Mouse (Mus musculus): ENCODE results near the gene Smyd2. TPM values are rescaled to one million over a fixed set of nuclear protein-coding genes. Genes with fewer than 3 reads are reported as not detected.

Gene Smyd2
- 96.4 and 105 TPM in 2 replicates for polyA plus RNA-seq (2014; fragmentation: Nextera tagmentation; extraction: Ambion mirVana)

- WGBS, result under 1% methylated on average over 78 of the region's 90 CpGs
- Histone ChIP-seq H3K4me1 (ENCODE audit: control insufficient read depth, insufficient read depth, low read length) (peaks cover 8% of the 10 kb centered on the region; the same call in 1 of the 2 replicates), H3K4me3 (ENCODE audit: low read depth, low read length) (peak within 1 kb of the TSS; percentile 68), H3K27ac (ENCODE audit: low read length) (peak within 1 kb of the TSS; percentile 40), H3K27me3 (ENCODE audit: control insufficient read depth, insufficient read depth, low read length) (no peaks in the 10 kb centered on the region), H3K9me3 (ENCODE audit: control insufficient read depth, low read depth, low read length) (no peaks in the 10 kb centered on the region), H3K4me2 (replicated peaks; ENCODE audit: low read depth, low read length) (peak within 1 kb of the TSS; percentile 75), H3K36me3 (ENCODE audit: control insufficient read depth, insufficient read depth, low read length) (no peaks in the 10 kb centered on the region), H3K9ac (replicated peaks; ENCODE audit: low read depth, low read length) (peak within 1 kb of the TSS; percentile 86)
- ATAC-seq (ENCODE audit: insufficient number of reproducible peaks, insufficient read depth, low FRiP score, low read depth), result peak; percentile 92
Observed at GRCm38 (mm10) chr1:189921818-189922592, at the start of gene Smyd2. Smyd2 (minus strand) TSS chr1:189922363.

- H3K4me3 ChIP-seq (ENCODE audit: low read depth, low read length), result no peak overlapping the region
- H3K4me2 ChIP-seq (replicated peaks; ENCODE audit: low read depth, low read length), result no peak overlapping the region
- no peaks in the 10 kb centered on the region; the same call in 1 of the 2 replicates for H3K27me3 ChIP-seq (ENCODE audit: control insufficient read depth, insufficient read depth, low read length)
- H3K36me3 ChIP-seq (ENCODE audit: control insufficient read depth, insufficient read depth, low read length), result no peaks in the 10 kb centered on the region
- no peaks in the 10 kb centered on the region for H3K9me3 ChIP-seq (ENCODE audit: control insufficient read depth, low read depth, low read length)
- no peak overlapping the region for H3K27ac ChIP-seq (ENCODE audit: low read length)
- no peak overlapping the region for H3K9ac ChIP-seq (replicated peaks; ENCODE audit: low read depth, low read length)
- whole genome bisulfite sequencing, result 85% methylated on average over 8 of the region's 8 CpGs
- no peaks in the 10 kb centered on the region for H3K4me1 ChIP-seq (ENCODE audit: control insufficient read depth, insufficient read depth, low read length)
- no peak for ATAC-seq (ENCODE audit: insufficient number of reproducible peaks, insufficient read depth, low FRiP score, low read depth)
Observed at GRCm38 (mm10) chr1:189970381-189970780, 48.2 kb upstream of the Smyd2 start.

- no peak overlapping the region for H3K4me3 ChIP-seq (ENCODE audit: low read depth, low read length)
- H3K27ac ChIP-seq (ENCODE audit: low read length), result no peak overlapping the region
- no peak for ATAC-seq (ENCODE audit: insufficient number of reproducible peaks, insufficient read depth, low FRiP score, low read depth)
- no peaks in the 10 kb centered on the region for H3K27me3 ChIP-seq (ENCODE audit: control insufficient read depth, insufficient read depth, low read length)
- no peak overlapping the region for H3K9ac ChIP-seq (replicated peaks; ENCODE audit: low read depth, low read length)
- H3K36me3 ChIP-seq (ENCODE audit: control insufficient read depth, insufficient read depth, low read length), result no peaks in the 10 kb centered on the region
- 62% methylated on average over 4 of the region's 4 CpGs for WGBS
- H3K4me1 ChIP-seq (ENCODE audit: control insufficient read depth, insufficient read depth, low read length), result no peaks in the 10 kb centered on the region
- no peak overlapping the region for H3K4me2 ChIP-seq (replicated peaks; ENCODE audit: low read depth, low read length)
- H3K9me3 ChIP-seq (ENCODE audit: control insufficient read depth, low read depth, low read length), result no peaks in the 10 kb centered on the region
Observed at GRCm38 (mm10) chr1:189968027-189968426, 45.9 kb upstream of the Smyd2 start.

- no peak overlapping the region for H3K27ac ChIP-seq (ENCODE audit: low read length)
- H3K36me3 ChIP-seq (ENCODE audit: control insufficient read depth, insufficient read depth, low read length), result no peaks in the 10 kb centered on the region
- H3K4me2 ChIP-seq (replicated peaks; ENCODE audit: low read depth, low read length), result no peak overlapping the region
- no peak overlapping the region for H3K4me3 ChIP-seq (ENCODE audit: low read depth, low read length)
- H3K9ac ChIP-seq (replicated peaks; ENCODE audit: low read depth, low read length), result no peak overlapping the region
- H3K27me3 ChIP-seq (ENCODE audit: control insufficient read depth, insufficient read depth, low read length), result no peaks in the 10 kb centered on the region
- no peaks in the 10 kb centered on the region for H3K4me1 ChIP-seq (ENCODE audit: control insufficient read depth, insufficient read depth, low read length)
- ATAC-seq (ENCODE audit: insufficient number of reproducible peaks, insufficient read depth, low FRiP score, low read depth), result no peak
- no peaks in the 10 kb centered on the region for H3K9me3 ChIP-seq (ENCODE audit: control insufficient read depth, low read depth, low read length)
- 59% methylated on average over 5 of the region's 5 CpGs for WGBS
Observed at GRCm38 (mm10) chr1:189960481-189960880, 38.3 kb upstream of the Smyd2 start.

- no peak for ATAC-seq (ENCODE audit: insufficient number of reproducible peaks, insufficient read depth, low FRiP score, low read depth)
- no peaks in the 10 kb centered on the region for H3K27me3 ChIP-seq (ENCODE audit: control insufficient read depth, insufficient read depth, low read length)
- no peak overlapping the region for H3K27ac ChIP-seq (ENCODE audit: low read length)
- no peak overlapping the region for H3K4me2 ChIP-seq (replicated peaks; ENCODE audit: low read depth, low read length)
- no peaks in the 10 kb centered on the region for H3K9me3 ChIP-seq (ENCODE audit: control insufficient read depth, low read depth, low read length)
- H3K4me3 ChIP-seq (ENCODE audit: low read depth, low read length), result no peak overlapping the region
- no peaks in the 10 kb centered on the region for H3K36me3 ChIP-seq (ENCODE audit: control insufficient read depth, insufficient read depth, low read length)
- H3K9ac ChIP-seq (replicated peaks; ENCODE audit: low read depth, low read length), result no peak overlapping the region
- H3K4me1 ChIP-seq (ENCODE audit: control insufficient read depth, insufficient read depth, low read length), result no peaks in the 10 kb centered on the region
- 46% methylated on average over 8 of the region's 8 CpGs for WGBS
Observed at GRCm38 (mm10) chr1:189959802-189960201, 37.6 kb upstream of the Smyd2 start.

GRCm38 (mm10) chr1:189951861-189952260 lies 29.7 kb upstream of the Smyd2 start:
- H3K9ac ChIP-seq (replicated peaks; ENCODE audit: low read depth, low read length), result no peak overlapping the region
- no peak overlapping the region for H3K4me2 ChIP-seq (replicated peaks; ENCODE audit: low read depth, low read length)
- ATAC-seq (ENCODE audit: insufficient number of reproducible peaks, insufficient read depth, low FRiP score, low read depth), result no peak
- no peak overlapping the region for H3K27ac ChIP-seq (ENCODE audit: low read length)
- no peaks in the 10 kb centered on the region for H3K4me1 ChIP-seq (ENCODE audit: control insufficient read depth, insufficient read depth, low read length)
- 82% methylated on average over 6 of the region's 6 CpGs for WGBS
- no peak overlapping the region for H3K4me3 ChIP-seq (ENCODE audit: low read depth, low read length)
- H3K27me3 ChIP-seq (ENCODE audit: control insufficient read depth, insufficient read depth, low read length), result no peaks in the 10 kb centered on the region
- H3K36me3 ChIP-seq (ENCODE audit: control insufficient read depth, insufficient read depth, low read length), result no peaks in the 10 kb centered on the region
- H3K9me3 ChIP-seq (ENCODE audit: control insufficient read depth, low read depth, low read length), result no peaks in the 10 kb centered on the region

GRCm38 (mm10) chr1:189947411-189947810 lies 25.2 kb upstream of the Smyd2 start:
- Histone ChIP-seq H3K4me3 (ENCODE audit: low read depth, low read length) (no peak overlapping the region), H3K9me3 (ENCODE audit: control insufficient read depth, low read depth, low read length) (no peaks in the 10 kb centered on the region), H3K27ac (ENCODE audit: low read length) (no peak overlapping the region), H3K9ac (replicated peaks; ENCODE audit: low read depth, low read length) (no peak overlapping the region), H3K4me1 (ENCODE audit: control insufficient read depth, insufficient read depth, low read length) (no peaks in the 10 kb centered on the region), H3K4me2 (replicated peaks; ENCODE audit: low read depth, low read length) (no peak overlapping the region), H3K36me3 (ENCODE audit: control insufficient read depth, insufficient read depth, low read length) (no peaks in the 10 kb centered on the region), H3K27me3 (ENCODE audit: control insufficient read depth, insufficient read depth, low read length) (no peaks in the 10 kb centered on the region)
- no peak for ATAC-seq (ENCODE audit: insufficient number of reproducible peaks, insufficient read depth, low FRiP score, low read depth)
- 75% methylated on average over 8 of the region's 8 CpGs for WGBS

- no peak overlapping the region for H3K27ac ChIP-seq (ENCODE audit: low read length)
- H3K4me3 ChIP-seq (ENCODE audit: low read depth, low read length), result no peak overlapping the region
- no peaks in the 10 kb centered on the region for H3K9me3 ChIP-seq (ENCODE audit: control insufficient read depth, low read depth, low read length)
- H3K36me3 ChIP-seq (ENCODE audit: control insufficient read depth, insufficient read depth, low read length), result no peaks in the 10 kb centered on the region
- WGBS, result 88% methylated on average over 8 of the region's 8 CpGs
- no peak overlapping the region for H3K9ac ChIP-seq (replicated peaks; ENCODE audit: low read depth, low read length)
- no peak overlapping the region for H3K4me2 ChIP-seq (replicated peaks; ENCODE audit: low read depth, low read length)
- ATAC-seq (ENCODE audit: insufficient number of reproducible peaks, insufficient read depth, low FRiP score, low read depth), result no peak
- no peaks in the 10 kb centered on the region for H3K27me3 ChIP-seq (ENCODE audit: control insufficient read depth, insufficient read depth, low read length)
- no peaks in the 10 kb centered on the region for H3K4me1 ChIP-seq (ENCODE audit: control insufficient read depth, insufficient read depth, low read length)
Observed at GRCm38 (mm10) chr1:189946126-189946525, 24.0 kb upstream of the Smyd2 start.

GRCm38 (mm10) chr1:189941786-189942185 lies 19.6 kb upstream of the Smyd2 start:
- Histone ChIP-seq H3K4me1 (ENCODE audit: control insufficient read depth, insufficient read depth, low read length) (no peaks in the 10 kb centered on the region), H3K36me3 (ENCODE audit: control insufficient read depth, insufficient read depth, low read length) (no peaks in the 10 kb centered on the region), H3K27me3 (ENCODE audit: control insufficient read depth, insufficient read depth, low read length) (no peaks in the 10 kb centered on the region), H3K4me3 (ENCODE audit: low read depth, low read length) (no peak overlapping the region), H3K9me3 (ENCODE audit: control insufficient read depth, low read depth, low read length) (no peaks in the 10 kb centered on the region), H3K27ac (ENCODE audit: low read length) (no peak overlapping the region), H3K9ac (replicated peaks; ENCODE audit: low read depth, low read length) (no peak overlapping the region), H3K4me2 (replicated peaks; ENCODE audit: low read depth, low read length) (no peak overlapping the region)
- 89% methylated on average over 5 of the region's 5 CpGs for WGBS
- no peak for ATAC-seq (ENCODE audit: insufficient number of reproducible peaks, insufficient read depth, low FRiP score, low read depth)
